Mouse (Mus musculus): ENCODE results near the gene Rpl23.

- TF ChIP-seq CTCF (IDR thresholded peaks at IDR 0.05; ENCODE audit: insufficient read depth, low read depth, low read length) (no peak), POLR2A (IDR thresholded peaks at IDR 0.05; ENCODE audit: insufficient read depth, low read depth, low read length) (no peak)
Observed at GRCm38 (mm10) chr11:97813085-97813484, 30.8 kb upstream of the Rpl23 start.
